Mouse (Mus musculus) kidney, adult 2 months (tissue): ENCODE measurements around the gene Cxcr1. TPM values are rescaled to one million over a fixed set of nuclear protein-coding genes. Genes with fewer than 3 reads are reported as not detected.

Source experiments
- DNase-seq: peaks from one replicate; pipeline ENCODE4 v3.0.0; 2021
- H3K27ac ChIP-seq: fragments of 200-500 bp; 2 replicates; pipeline ENCODE4 v1.5.1; 2012; ENCODE audit warnings: low read depth, low read length, control low read depth, inconsistent platforms; ENCODE audit not compliant: insufficient read depth
- H3K27me3 ChIP-seq: fragments of 200-500 bp; replicated peaks from 2 replicates; pipeline ENCODE4 v1.6.1; 2012; ENCODE audit warnings: mild to moderate bottlenecking, moderate library complexity, low read length, inconsistent platforms; ENCODE audit not compliant: control insufficient read depth, insufficient read depth
- H3K36me3 ChIP-seq: fragments of 200-500 bp; 2 replicates; pipeline ENCODE4 v1.6.1; 2012; ENCODE audit warnings: mild to moderate bottlenecking, moderate library complexity, low read length, inconsistent platforms; ENCODE audit not compliant: control insufficient read depth, insufficient read depth
- H3K4me1 ChIP-seq: fragments of 200-500 bp; 2 replicates; pipeline ENCODE4 v1.6.1; 2011; ENCODE audit warnings: low read length; ENCODE audit not compliant: control insufficient read depth, insufficient read depth
- H3K4me3 ChIP-seq: fragments of 200-500 bp; 2 replicates; pipeline ENCODE4 v1.5.1; 2011; ENCODE audit warnings: mild to moderate bottlenecking, low read depth, low read length, control low read depth; ENCODE audit not compliant: insufficient read depth
- CTCF ChIP-seq: fragments of 200-500 bp; conservative IDR thresholded peaks from 2 replicates; pipeline ENCODE4 v1.5.1; 2011; ENCODE audit warnings: low read depth, mild to moderate bottlenecking, control low read depth, low read length, moderate library complexity, mixed read lengths; ENCODE audit not compliant: insufficient read depth, insufficient read length
- POLR2A ChIP-seq: fragments of 200-500 bp; IDR thresholded peaks from one replicate; pipeline ENCODE4 v1.6.1; 2011; ENCODE audit warnings: low read depth, low read length, control low read depth
- WGBS: fragments of 180-500 bp; shearing (Covaris S2); methylation state at CpG from one replicate; pipeline ENCODE4 v1.1.7; 2018; 5-methylcytosine and 5-hydroxymethylcytosine counted together
- polyA plus RNA-seq: library from polyadenylated mRNA; depleted of rRNA; stranded (reverse); fragments of >200 nt; gene quantifications from 2 replicates; pipeline ENCODE4 v1.2.3, GENCODE M21; 2012; rRNA removed

The Cxcr1 gene
- polyA plus RNA-seq, result not detected in 2 replicates

DNA sequence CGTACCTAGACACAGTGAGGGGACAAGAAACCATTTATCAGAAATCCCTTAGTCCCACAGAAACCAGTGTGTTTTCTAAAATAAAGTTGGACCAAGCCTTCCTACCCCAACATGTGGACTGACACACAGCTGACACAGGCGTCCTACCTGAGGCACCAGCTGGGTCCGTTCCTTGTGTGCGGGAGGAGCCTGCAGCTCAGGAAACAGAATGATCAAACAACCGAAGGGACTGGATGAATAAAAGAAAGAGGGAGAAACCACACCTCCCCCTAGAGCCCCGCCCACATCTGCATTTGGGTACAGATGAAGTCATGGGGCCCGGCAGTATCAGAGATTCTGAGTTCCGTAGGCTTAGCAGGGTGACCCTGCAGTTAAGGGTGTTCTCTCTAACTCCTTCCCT lies at the start of gene Cxcr1:
Gene Cxcr1 (minus strand): TSS at position 187 of the 400 bp plus-strand sequence.
- DNase-seq, result no peak
- TF ChIP-seq CTCF (no peak), POLR2A (no peak)
- Histone ChIP-seq H3K27ac (no peak within 1 kb of the TSS), H3K4me3 (no peak within 1 kb of the TSS), H3K4me1 (peaks cover 5% of the 10 kb centered on the region; the same call in 1 of the 2 replicates), H3K27me3 (no peaks in the 10 kb centered on the region), H3K36me3 (no peaks in the 10 kb centered on the region)
- 74% methylated on average over 8 of the region's 8 CpGs for WGBS

DNA sequence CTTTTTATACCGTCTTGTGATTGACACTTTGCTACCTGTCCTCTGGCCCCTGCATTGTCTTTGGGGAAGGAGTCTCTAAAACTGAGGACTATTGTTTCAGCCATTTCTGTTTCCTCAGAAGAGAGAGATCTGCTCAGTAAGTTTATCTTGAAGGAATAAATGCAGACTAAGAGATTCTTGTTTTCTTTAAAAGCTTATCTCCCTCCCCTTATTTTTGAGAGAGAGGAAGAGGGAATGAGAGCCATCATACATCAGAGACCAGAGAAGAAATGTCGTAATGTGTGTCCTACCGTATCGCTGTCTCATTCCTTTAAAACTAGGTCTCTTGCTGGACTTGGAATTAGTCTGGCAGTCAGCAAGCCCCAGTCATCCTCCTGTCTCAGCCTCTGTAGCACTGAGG lies 46.4 kb upstream of the Cxcr1 start:
- no peak overlapping the region for H3K4me3 ChIP-seq
- no peaks in the 10 kb centered on the region for H3K36me3 ChIP-seq
- 40% methylated on average over 4 of the region's 4 CpGs for WGBS
- no peak for TF ChIP-seq POLR2A
- H3K4me1 ChIP-seq, result peaks cover 13% of the 10 kb centered on the region
- H3K27me3 ChIP-seq, result no peaks in the 10 kb centered on the region
- DNase-seq, result no peak
- no peak overlapping the region for H3K27ac ChIP-seq

DNA sequence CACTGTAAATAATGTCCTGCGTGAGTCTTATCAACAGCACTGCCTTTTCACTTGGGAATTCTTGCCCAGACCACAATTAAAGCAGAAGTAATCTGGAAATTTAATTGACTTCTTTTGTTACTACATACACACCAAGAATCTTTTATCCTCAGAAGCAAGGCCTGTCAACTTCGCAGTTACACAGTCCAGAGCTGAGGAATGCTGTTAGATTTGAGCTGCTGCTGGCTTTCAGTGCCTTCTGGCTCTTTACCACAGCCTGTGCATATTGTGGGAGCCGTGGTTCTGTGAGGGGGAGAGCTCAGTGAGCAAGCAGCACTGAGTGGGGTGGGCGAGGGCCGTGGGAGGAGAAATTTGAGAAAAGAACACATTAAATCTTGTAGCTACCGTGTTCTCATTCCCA lies 45.9 kb upstream of the Cxcr1 start:
- Histone ChIP-seq H3K4me1 (peaks cover 10% of the 10 kb centered on the region), H3K4me3 (no peak overlapping the region), H3K27me3 (no peaks in the 10 kb centered on the region), H3K36me3 (no peaks in the 10 kb centered on the region), H3K27ac (no peak overlapping the region)
- TF ChIP-seq CTCF (no peak), POLR2A (no peak)
- no peak for DNase-seq
- WGBS, result 21% methylated on average over 6 of the region's 6 CpGs

DNA sequence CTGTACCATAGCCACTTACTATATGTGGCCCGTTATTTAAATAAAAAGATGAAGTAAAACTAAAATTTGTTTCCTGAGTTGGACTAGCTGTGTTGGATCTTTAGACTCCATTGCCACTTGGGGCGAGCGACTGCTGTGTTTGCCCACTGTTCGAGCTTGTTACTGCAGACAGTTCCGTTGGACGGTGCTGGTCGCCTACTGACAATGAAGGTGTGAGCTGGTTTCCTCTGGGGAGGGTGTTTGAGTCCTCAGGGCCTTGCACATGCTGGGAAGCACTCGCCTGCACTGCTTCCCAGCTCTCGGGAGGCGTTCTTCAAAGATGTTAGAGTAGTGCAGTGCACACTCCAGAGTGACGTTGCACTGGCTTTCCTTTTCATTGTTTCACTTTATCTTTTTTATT lies 45.2 kb upstream of the Cxcr1 start:
- Histone ChIP-seq H3K4me1 (peaks cover 8% of the 10 kb centered on the region; the same call in 1 of the 2 replicates), H3K27ac (no peak overlapping the region), H3K4me3 (no peak overlapping the region), H3K27me3 (no peaks in the 10 kb centered on the region), H3K36me3 (no peaks in the 10 kb centered on the region)
- WGBS, result 36% methylated on average over 11 of the region's 11 CpGs
- no peak for DNase-seq
- TF ChIP-seq CTCF (no peak), POLR2A (no peak)

DNA sequence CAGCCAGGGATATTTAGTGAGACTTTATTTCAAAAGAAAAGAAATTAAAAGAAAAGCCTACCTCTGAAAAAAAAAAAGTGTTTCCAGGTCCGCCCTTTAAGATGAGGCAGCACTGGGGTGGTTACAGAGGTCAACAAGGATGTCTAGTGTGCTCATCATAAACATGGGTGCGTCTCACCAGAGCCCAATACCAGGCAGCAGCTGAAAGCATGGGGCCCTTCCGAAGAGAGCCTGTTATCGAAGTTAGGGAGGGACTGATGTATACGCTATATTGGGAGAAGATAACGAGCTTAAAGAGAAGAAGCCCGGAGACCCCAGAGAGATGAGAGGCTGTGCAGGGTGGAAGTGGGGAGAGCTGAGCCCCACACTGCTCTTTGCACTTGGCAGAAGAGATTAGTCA lies 44.7 kb upstream of the Cxcr1 start:
- TF ChIP-seq POLR2A, result no peak
- no peak for TF ChIP-seq CTCF
- DNase-seq, result no peak
- no peaks in the 10 kb centered on the region for H3K36me3 ChIP-seq
- H3K27ac ChIP-seq, result no peak overlapping the region
- H3K4me1 ChIP-seq, result peaks cover 8% of the 10 kb centered on the region; the same call in 1 of the 2 replicates
- H3K27me3 ChIP-seq, result no peaks in the 10 kb centered on the region
- 44% methylated on average over 7 of the region's 7 CpGs for WGBS
- H3K4me3 ChIP-seq, result no peak overlapping the region

DNA sequence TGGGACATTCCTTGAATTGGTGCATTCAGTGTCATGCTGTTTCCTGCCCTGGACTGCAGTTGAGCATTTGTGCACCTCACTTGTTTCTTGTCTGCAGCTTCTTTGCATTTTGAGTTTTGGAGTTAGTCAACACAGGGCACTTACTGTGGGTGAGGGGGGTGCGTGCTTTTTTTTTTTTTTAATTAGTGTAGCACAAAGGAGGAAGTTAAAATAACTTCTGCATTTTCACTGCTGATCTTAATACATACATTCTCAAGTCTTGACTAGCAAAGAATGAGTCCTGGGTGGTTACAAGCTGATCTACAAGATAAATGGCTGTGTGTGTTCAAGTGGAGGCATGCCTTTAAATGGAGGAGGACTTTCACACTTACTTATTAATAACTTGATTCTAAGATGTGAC lies 43.7 kb upstream of the Cxcr1 start:
- Histone ChIP-seq H3K27ac (no peak overlapping the region), H3K36me3 (no peaks in the 10 kb centered on the region), H3K27me3 (no peaks in the 10 kb centered on the region), H3K4me3 (peak overlapping the region; percentile 22; the same call in 1 of the 2 replicates), H3K4me1 (peaks cover 8% of the 10 kb centered on the region; the same call in 1 of the 2 replicates)
- DNase-seq, result no peak
- WGBS, result 31% methylated on average over 1 of the region's 1 CpGs
- TF ChIP-seq POLR2A (no peak), CTCF (no peak)

DNA sequence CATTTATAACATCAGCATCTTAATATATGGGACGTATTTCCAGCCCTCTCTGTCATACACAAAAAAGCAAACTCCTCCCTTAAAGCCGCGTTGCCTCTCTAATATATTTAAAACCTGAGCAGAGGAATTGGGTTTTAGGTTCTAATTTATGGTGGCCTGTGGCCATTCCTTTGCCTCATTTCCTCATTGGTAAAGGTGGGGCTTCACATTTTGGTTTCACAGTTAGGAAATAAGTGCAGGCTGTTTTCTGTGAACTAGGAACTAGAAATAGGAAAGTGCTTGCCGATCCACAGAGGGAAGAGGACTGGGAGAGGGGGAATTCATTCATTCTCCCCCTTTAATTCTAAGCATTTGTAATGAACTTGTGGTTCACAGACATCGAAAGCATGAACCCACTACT lies 43.2 kb upstream of the Cxcr1 start:
- no peak overlapping the region for H3K27ac ChIP-seq
- H3K4me3 ChIP-seq, result no peak overlapping the region
- 11% methylated on average over 5 of the region's 5 CpGs for WGBS

More for the DNA sequence above, 43.2 kb upstream of the Cxcr1 start:
- DNase-seq, result no peak
- H3K27me3 ChIP-seq, result no peaks in the 10 kb centered on the region
- H3K4me1 ChIP-seq, result peaks cover 8% of the 10 kb centered on the region; the same call in 1 of the 2 replicates
- no peak for TF ChIP-seq POLR2A
- TF ChIP-seq CTCF, result no peak
- no peaks in the 10 kb centered on the region for H3K36me3 ChIP-seq
